Mouse (Mus musculus): Measurements from ENCODE around the gene Gm7029. TPM values are rescaled to one million over a fixed set of nuclear protein-coding genes. Genes with fewer than 3 reads are reported as not detected.
"Not testable (repeated sequence)": the region's sequence is repeated elsewhere in the genome, so short reads cannot be mapped to it uniquely, and the experiment has no call there.

Gm7029 gene
- polyA plus RNA-seq (2012; rRNA removed), result not detected in 2 replicates

GRCm38 (mm10) chr17:33873537-33873936 is at the start of gene Gm7029:
Gene Gm7029, plus strand, starts transcription at chr17:33873837.
- WGBS, result no CpG with 5 or more reads among the region's 12 CpGs
- H3K36me3 ChIP-seq (ENCODE audit: control insufficient read depth, insufficient read depth, low read length); H3K27ac ChIP-seq (ENCODE audit: insufficient read depth, low read depth, low read length); H3K4me3 ChIP-seq (ENCODE audit: insufficient read depth, low read depth, low read length); H3K27me3 ChIP-seq (replicated peaks; ENCODE audit: control insufficient read depth, insufficient read depth, low read length); DNase-seq; H3K4me1 ChIP-seq (ENCODE audit: control insufficient read depth, insufficient read depth, low read length): not testable (repeated sequence)

GRCm38 (mm10) chr17:33824084-33824996 is 49.3 kb upstream of the Gm7029 start, which contains the start of the genes Rps28 and Ndufa7:
Gene Rps28, minus strand, starts transcription at chr17:33824562.
Gene Ndufa7, plus strand, starts transcription at chr17:33824572.
- Histone ChIP-seq H3K4me1 (ENCODE audit: control insufficient read depth, insufficient read depth, low read length) (peaks cover 22% of the 10 kb centered on the region), H3K27ac (ENCODE audit: insufficient read depth, low read depth, low read length) (peak within 1 kb of the TSS; percentile 84), H3K36me3 (ENCODE audit: control insufficient read depth, insufficient read depth, low read length) (peaks cover 2% of the 10 kb centered on the region; the same call in 1 of the 2 replicates), H3K4me3 (ENCODE audit: insufficient read depth, low read depth, low read length) (peak within 1 kb of the TSS; percentile 77), H3K27me3 (replicated peaks; ENCODE audit: control insufficient read depth, insufficient read depth, low read length) (no peaks in the 10 kb centered on the region)
- peak; percentile 99 for DNase-seq
- TF ChIP-seq POLR2A (IDR thresholded peaks at IDR 0.05; ENCODE audit: low read depth, low read length) (peak; percentile 95), CTCF (conservative IDR thresholded peaks at IDR 0.05; ENCODE audit: insufficient read depth, insufficient read length, low read depth, low read length) (no peak)
- WGBS, result under 1% methylated on average over 51 of the region's 51 CpGs

GRCm38 (mm10) chr17:33824997-33825330 is 48.7 kb upstream of the Gm7029 start:
- WGBS, result 2% methylated on average over 6 of the region's 6 CpGs
- not testable (repeated sequence) for DNase-seq; H3K36me3 ChIP-seq (ENCODE audit: control insufficient read depth, insufficient read depth, low read length); H3K27me3 ChIP-seq (replicated peaks; ENCODE audit: control insufficient read depth, insufficient read depth, low read length)
- Histone ChIP-seq H3K27ac (ENCODE audit: insufficient read depth, low read depth, low read length) (peak overlapping the region; percentile 84), H3K4me1 (ENCODE audit: control insufficient read depth, insufficient read depth, low read length) (peaks cover 23% of the 10 kb centered on the region), H3K4me3 (ENCODE audit: insufficient read depth, low read depth, low read length) (peak overlapping the region; percentile 77)

GRCm38 (mm10) chr17:33825462-33825861 is 48.2 kb upstream of the Gm7029 start:
- 82% methylated on average over 8 of the region's 8 CpGs for WGBS
- no peak for DNase-seq
- Histone ChIP-seq H3K27ac (ENCODE audit: insufficient read depth, low read depth, low read length) (no peak overlapping the region), H3K4me1 (ENCODE audit: control insufficient read depth, insufficient read depth, low read length) (peaks cover 23% of the 10 kb centered on the region), H3K36me3 (ENCODE audit: control insufficient read depth, insufficient read depth, low read length) (peaks cover 5% of the 10 kb centered on the region; the same call in 1 of the 2 replicates), H3K27me3 (replicated peaks; ENCODE audit: control insufficient read depth, insufficient read depth, low read length) (no peaks in the 10 kb centered on the region), H3K4me3 (ENCODE audit: insufficient read depth, low read depth, low read length) (no peak overlapping the region)
- TF ChIP-seq CTCF (conservative IDR thresholded peaks at IDR 0.05; ENCODE audit: insufficient read depth, insufficient read length, low read depth, low read length), result no peak
- no peak for TF ChIP-seq POLR2A (IDR thresholded peaks at IDR 0.05; ENCODE audit: low read depth, low read length)

- H3K36me3 ChIP-seq (ENCODE audit: control insufficient read depth, insufficient read depth, low read length), result peaks cover 8% of the 10 kb centered on the region; the same call in 1 of the 2 replicates
- DNase-seq, result peak; percentile 84
- H3K4me3 ChIP-seq (ENCODE audit: insufficient read depth, low read depth, low read length), result no peak overlapping the region
- peaks cover 23% of the 10 kb centered on the region for H3K4me1 ChIP-seq (ENCODE audit: control insufficient read depth, insufficient read depth, low read length)
- 0% methylated on average over 3 of the region's 3 CpGs for WGBS
- H3K27me3 ChIP-seq (replicated peaks; ENCODE audit: control insufficient read depth, insufficient read depth, low read length), result no peaks in the 10 kb centered on the region
- no peak overlapping the region for H3K27ac ChIP-seq (ENCODE audit: insufficient read depth, low read depth, low read length)
- TF ChIP-seq POLR2A (IDR thresholded peaks at IDR 0.05; ENCODE audit: low read depth, low read length) (no peak), CTCF (conservative IDR thresholded peaks at IDR 0.05; ENCODE audit: insufficient read depth, insufficient read length, low read depth, low read length) (peak; percentile 86)
Measured at GRCm38 (mm10) chr17:33826850-33827249, 46.8 kb upstream of the Gm7029 start.

- 8% methylated on average over 2 of the region's 2 CpGs for WGBS
- peak; percentile 96 for DNase-seq
- Histone ChIP-seq H3K27me3 (replicated peaks; ENCODE audit: control insufficient read depth, insufficient read depth, low read length) (no peaks in the 10 kb centered on the region), H3K36me3 (ENCODE audit: control insufficient read depth, insufficient read depth, low read length) (peaks cover 7% of the 10 kb centered on the region; the same call in 1 of the 2 replicates), H3K4me3 (ENCODE audit: insufficient read depth, low read depth, low read length) (no peak overlapping the region), H3K27ac (ENCODE audit: insufficient read depth, low read depth, low read length) (peak overlapping the region; percentile 42; the same call in 1 of the 2 replicates), H3K4me1 (ENCODE audit: control insufficient read depth, insufficient read depth, low read length) (peaks cover 17% of the 10 kb centered on the region)
- TF ChIP-seq POLR2A (IDR thresholded peaks at IDR 0.05; ENCODE audit: low read depth, low read length) (no peak), CTCF (conservative IDR thresholded peaks at IDR 0.05; ENCODE audit: insufficient read depth, insufficient read length, low read depth, low read length) (0 out of 2 replicates have a peak, but pooled peaks have one; percentile 7)
Measured at GRCm38 (mm10) chr17:33828892-33829291, 44.7 kb upstream of the Gm7029 start.

- WGBS, result 76% methylated on average over 10 of the region's 10 CpGs
- no peak for DNase-seq
- no peak for TF ChIP-seq POLR2A (IDR thresholded peaks at IDR 0.05; ENCODE audit: low read depth, low read length)
- TF ChIP-seq CTCF (conservative IDR thresholded peaks at IDR 0.05; ENCODE audit: insufficient read depth, insufficient read length, low read depth, low read length), result no peak
- H3K4me3 ChIP-seq (ENCODE audit: insufficient read depth, low read depth, low read length), result no peak overlapping the region
- H3K27me3 ChIP-seq (replicated peaks; ENCODE audit: control insufficient read depth, insufficient read depth, low read length), result no peaks in the 10 kb centered on the region
- peaks cover 10% of the 10 kb centered on the region for H3K36me3 ChIP-seq (ENCODE audit: control insufficient read depth, insufficient read depth, low read length)
- H3K4me1 ChIP-seq (ENCODE audit: control insufficient read depth, insufficient read depth, low read length), result peaks cover 17% of the 10 kb centered on the region
- H3K27ac ChIP-seq (ENCODE audit: insufficient read depth, low read depth, low read length), result 0 out of 2 replicates have a peak overlapping the region, but pooled peaks have one; percentile 42
Measured at GRCm38 (mm10) chr17:33829561-33829960, 44.1 kb upstream of the Gm7029 start.

Data from kidney, adult 2 months (tissue).